In the genomic region with DNA sequence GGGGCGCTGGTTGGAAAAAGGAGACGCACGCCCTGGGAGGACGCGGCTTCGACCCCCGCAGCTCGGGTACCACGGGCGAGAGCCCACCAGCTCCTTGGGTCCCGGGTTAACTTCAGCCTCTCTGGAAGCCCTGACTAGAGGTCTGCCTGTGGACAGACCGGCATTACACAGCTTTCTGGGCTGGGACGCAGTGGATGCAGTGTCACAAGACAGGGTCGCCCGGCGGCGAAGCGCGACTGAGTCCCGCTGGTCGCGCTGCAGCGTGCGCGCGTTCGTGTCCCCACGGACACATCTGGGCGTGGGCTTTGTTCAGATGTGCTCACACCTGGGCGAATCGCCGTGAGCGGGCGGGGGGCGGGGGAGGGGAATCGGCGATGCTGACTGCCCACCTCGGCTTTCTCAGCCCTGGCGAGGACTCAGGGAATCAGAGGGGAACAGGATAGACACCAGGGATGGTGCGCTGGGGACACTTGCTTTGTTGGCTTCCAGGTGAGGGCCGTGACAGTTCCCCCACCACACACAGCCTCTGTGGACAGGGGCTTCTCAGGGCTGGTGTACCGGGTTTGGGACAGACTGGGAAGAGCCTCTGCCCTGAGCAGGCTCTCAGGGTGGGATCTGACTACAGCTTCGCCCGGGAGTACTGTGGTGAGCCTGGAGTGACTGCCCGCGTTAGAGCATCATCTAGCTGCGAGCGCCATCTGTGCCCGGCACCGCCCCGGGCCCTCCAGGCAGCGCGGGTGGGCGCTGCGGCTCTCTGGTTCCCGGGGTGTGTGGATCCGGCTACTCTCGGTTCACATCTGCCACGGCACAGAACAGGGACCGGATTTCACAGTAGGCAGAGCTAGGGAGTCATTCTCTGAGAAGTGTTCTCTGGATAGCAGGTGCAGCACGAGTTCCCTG, we compare ENCODE assay signal across 8 mouse cellular contexts. TPM values are rescaled to one million over a fixed set of nuclear protein-coding genes. Genes with fewer than 3 reads are reported as not detected.
DNase-seq lines count a peak whose midpoint lies in the region; ATAC-seq and TF ChIP-seq lines count a peak whose summit lies in the region.

No protein-coding gene starts in this region.

- TF ChIP-seq CTCF in cortical plate, adult 2 months (IDR thresholded peaks at IDR 0.05; ENCODE audit: extremely low read depth, insufficient read depth, low read length): no peak

- H3K4me2 ChIP-seq in midbrain, embryonic 13.5 days (replicated peaks): peak overlapping the region; percentile 71

- peak overlapping the region; percentile 90 for H3K4me3 ChIP-seq in cortical plate, adult 2 months (ENCODE audit: insufficient read depth, low read length)
- H3K4me3 ChIP-seq in midbrain, embryonic 13.5 days (replicated peaks): peak overlapping the region; percentile 83

- no peaks in the 10 kb centered on the region for H3K27me3 ChIP-seq in midbrain, embryonic 13.5 days

- peak; percentile 12; the same call in 1 of the 2 replicates for TF ChIP-seq POLR2A in cortical plate, adult 2 months (IDR thresholded peaks at IDR 0.05; ENCODE audit: extremely low read depth, insufficient read depth, low read length)

- peak overlapping the region; percentile 91 for H3K27ac ChIP-seq in cortical plate, adult 2 months (ENCODE audit: insufficient read depth, low read length)
- peak overlapping the region; percentile 97 for H3K27ac ChIP-seq in midbrain, embryonic 13.5 days

- H3K4me1 ChIP-seq in cortical plate, adult 2 months (ENCODE audit: control insufficient read depth, insufficient read depth, low read length): peaks cover 2% of the 10 kb centered on the region; the same call in 1 of the 2 replicates
- H3K4me1 ChIP-seq in midbrain, embryonic 13.5 days (replicated peaks): peaks cover 34% of the 10 kb centered on the region

- H3K36me3 ChIP-seq in midbrain, embryonic 13.5 days: no peaks in the 10 kb centered on the region

- peak overlapping the region; percentile 94 for H3K9ac ChIP-seq in midbrain, embryonic 13.5 days (replicated peaks)

- WGBS in midbrain, embryonic 13.5 days: under 1% methylated on average over 59 of the region's 61 CpGs

- intact Hi-C loops in left cerebral cortex, postnatal 14 days (cut with DNase I): loop anchor here (5.0 to 10.0 kb wide), 3 partner anchors 53 to 218 kb away; no protein-coding TSS in a partner anchor

- no peaks in the 10 kb centered on the region for H3K9me3 ChIP-seq in midbrain, embryonic 13.5 days

- peak; percentile 77 for ATAC-seq in midbrain, embryonic 13.5 days

- DNase-seq in 3134 (ENCODE audit: extremely low read depth, insufficient read length, low spot score) (peak; percentile 18), ES-CJ7 (ENCODE audit: low read depth, low spot score) (peak; percentile 16)
- DNase-seq in heart, postnatal 4 days: peak; percentile 5
- peak; percentile 63 to 74 for DNase-seq in left cerebral cortex, postnatal 14 days (ENCODE audit: low spot score in 2 of 2)
- DNase-seq in testis, postnatal 10 days (ENCODE audit: low spot score): peak; percentile 45
- DNase-seq in ovary, postnatal 14 days (ENCODE audit: low spot score): no peak

RNA-seq across cellular contexts. Expression of gene Nrcam, which starts 0.9 kb away (rescaled TPM):
- 178 and 188 TPM in 2 replicates for polyA plus RNA-seq in cortical plate, adult 2 months (2012; rRNA removed)
- total RNA-seq in heart, postnatal 4 days (2021): 1 to 10 TPM in 1 of 2 experiments, under 1 TPM in 1; 0.62 to 1.5 TPM
- 100 to 1,000 TPM; 515 to 519 TPM for total RNA-seq in left cerebral cortex, postnatal 14 days (2021)
- polyA plus RNA-seq in midbrain, embryonic 13.5 days (2015; fragmentation: Nextera tagmentation; extraction: Ambion mirVana): 134 and 146 TPM in 2 replicates

Comparison
In these comparisons a context has a peak if more than half of its experiments do, and no peak if none do; other contexts are left out.
1. RNA of gene Nrcam, which starts 0.9 kb away (total RNA-seq): 515 to 519 TPM in left cerebral cortex, postnatal 14 days; 0.62 to 1.5 TPM in heart, postnatal 4 days; every median in the first group is over 100 times any median in the second.